Mouse (Mus musculus): ENCODE results near the gene Etv2. TPM values are rescaled to one million over a fixed set of nuclear protein-coding genes. Genes with fewer than 3 reads are reported as not detected.

The Etv2 gene
- total RNA-seq, 1 experiment from 2014 or later = not detected

DNA sequence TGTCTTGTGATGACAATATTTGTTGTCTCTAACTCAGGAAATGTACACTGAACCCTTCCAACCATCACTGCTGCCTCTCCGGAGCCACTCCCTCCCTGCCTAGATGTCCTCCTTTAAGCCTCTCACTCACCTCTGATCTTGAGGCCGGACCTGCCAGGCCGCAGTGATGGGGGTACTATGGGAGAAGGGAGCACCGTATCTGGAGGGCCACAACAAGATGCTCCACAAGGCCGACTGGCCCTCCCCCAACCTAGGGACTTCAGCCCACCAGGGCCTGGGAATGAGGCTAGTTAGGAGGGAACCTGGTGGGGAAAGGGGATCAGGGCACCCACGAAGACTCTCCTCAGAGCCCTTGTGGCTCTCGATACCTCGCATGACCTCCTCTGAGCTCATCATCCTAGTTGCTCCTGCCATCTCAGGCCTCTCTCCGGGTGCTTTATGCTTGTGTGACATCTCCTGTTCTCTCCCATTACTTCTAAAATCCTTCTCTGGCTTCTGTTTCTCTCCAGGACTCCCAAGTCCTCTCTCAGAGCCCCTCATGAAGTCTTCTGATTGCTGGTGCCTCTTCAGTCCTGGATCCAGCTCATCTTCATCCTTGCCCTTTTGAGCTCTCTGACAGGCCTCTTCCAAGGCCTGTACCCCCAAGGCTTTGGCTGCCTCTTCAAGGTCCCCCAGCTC is 44.6 kb downstream of the Etv2 start:
- ATAC-seq (replicated peaks; ENCODE audit: low read depth, poor library complexity, severe bottlenecking) = no peak

DNA sequence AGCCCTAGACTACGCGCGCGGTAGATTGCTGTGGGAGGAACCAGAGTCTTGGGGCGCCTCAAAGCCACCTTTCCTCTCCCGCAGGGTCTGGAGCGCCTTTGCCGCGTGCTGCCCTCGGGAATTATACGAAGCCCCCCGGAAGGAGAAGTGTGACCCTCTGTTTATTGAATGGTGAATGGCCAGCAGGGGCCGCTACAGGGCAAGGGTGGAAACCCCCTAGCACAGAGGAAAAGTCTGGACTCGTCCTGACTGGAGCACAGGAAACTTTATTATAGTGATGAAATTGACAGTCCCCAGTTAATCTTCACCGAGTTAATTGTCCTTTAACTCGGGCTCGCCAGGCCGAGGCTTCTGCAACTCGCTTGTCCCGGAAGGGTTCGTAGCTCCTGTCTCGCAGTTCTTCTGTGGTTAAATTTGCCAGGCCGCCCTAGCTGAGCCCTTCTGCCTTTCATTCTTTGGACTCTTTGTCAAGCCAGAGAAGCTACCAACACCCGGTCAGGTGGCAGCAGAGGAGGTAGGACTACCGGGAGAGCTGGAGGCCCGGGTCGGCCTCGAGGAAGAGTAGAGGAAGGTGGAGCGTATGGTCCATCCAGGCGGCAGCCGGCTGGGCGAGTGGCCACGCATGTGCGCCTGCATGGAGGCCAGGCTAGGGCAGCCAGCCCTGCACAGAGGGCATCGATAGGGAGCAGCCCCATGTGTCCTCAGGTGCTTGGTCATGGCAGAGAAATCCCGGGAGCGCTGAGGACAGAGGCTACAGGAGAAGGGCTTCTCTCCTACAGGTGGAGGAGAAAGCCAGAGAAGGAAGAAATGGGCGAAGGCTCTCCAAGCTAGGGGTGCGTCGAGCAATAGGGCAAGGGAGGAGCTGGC is 46.0 kb downstream of the Etv2 start:
- peak; percentile 63 for ATAC-seq (replicated peaks; ENCODE audit: low read depth, poor library complexity, severe bottlenecking)

DNA sequence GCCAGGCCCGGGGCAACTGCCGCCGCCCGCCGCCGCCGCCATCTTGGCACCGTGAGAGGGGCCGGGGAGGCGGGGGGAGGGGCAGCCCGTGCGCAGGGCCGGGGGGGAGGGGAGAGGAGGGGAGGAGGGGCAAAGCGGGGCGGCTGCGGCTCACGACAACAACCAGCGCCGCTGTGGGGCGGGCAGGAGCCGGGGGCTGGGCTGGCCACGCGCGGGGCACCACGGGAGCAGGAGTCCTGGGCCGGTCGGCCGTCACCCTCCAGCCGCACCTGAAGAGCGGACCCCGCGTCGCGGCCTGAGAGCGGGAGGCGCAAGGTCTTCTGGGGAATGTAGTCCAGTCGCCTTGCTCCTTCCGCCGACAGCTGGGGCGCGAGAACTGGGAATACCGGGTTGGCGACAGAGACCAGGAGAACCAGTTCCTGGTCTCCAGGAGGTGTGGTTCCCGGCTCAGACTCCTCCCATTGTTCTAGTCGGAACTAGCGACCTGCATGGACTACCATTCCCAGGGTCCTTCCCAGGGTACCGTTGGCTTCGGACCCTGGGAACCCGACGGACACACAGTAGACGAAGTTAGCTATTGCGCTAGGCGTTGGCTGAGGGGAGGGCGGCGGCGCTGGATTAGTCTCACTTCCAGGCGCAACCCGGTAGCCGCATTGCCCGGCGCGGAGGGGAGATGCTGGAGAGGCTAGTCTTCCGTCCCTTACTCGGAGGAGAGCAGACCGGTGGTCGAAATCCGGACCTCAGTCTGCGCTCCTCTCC is 46.8 kb downstream of the Etv2 start, which contains the start of gene Kmt2b:
Gene Kmt2b (minus strand): TSS at position 51 of the 759 bp plus-strand sequence.
- peak; percentile 78 for ATAC-seq (replicated peaks; ENCODE audit: low read depth, poor library complexity, severe bottlenecking)

DNA sequence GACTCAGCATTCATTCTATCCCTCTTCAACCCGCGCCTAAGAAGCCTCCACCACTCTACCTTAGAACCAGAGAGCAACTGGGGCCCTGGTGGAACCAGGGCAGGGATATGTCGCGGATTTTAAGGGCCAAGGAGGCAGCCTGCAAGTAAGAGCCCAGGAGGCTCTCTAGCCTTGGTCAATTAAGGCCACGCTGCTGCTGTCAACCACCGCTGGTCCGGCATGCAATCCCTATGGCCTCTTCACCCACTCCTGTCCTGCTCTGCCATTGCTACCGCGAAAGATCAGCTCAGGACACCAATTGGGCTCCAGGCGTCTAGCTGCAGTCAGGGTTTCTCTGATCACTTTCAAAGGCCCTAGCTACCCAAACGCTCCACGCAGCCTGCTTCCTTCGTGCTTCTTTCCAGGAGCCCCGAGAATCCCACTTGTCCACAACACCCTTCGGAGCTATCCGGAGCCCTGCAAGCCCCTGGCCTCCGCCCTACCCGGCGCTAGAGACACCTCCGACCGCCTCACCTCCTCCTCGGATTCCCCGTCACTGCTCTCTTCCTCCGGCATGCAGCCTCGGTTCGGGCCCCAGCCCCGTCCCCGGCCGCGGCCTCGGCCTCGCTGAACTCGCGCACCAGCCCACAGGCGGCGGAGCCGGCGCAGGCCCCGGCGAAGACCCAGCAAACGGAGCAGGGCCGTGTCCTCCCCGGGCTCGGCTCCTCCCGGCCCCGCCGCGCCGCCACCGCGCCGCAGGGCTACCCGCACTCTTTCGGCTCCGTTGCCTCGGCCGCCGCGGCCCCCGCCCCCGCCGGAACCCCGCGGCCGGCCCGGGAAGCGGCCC is 47.6 kb downstream of the Etv2 start:
- ATAC-seq (replicated peaks; ENCODE audit: low read depth, poor library complexity, severe bottlenecking) = no peak

DNA sequence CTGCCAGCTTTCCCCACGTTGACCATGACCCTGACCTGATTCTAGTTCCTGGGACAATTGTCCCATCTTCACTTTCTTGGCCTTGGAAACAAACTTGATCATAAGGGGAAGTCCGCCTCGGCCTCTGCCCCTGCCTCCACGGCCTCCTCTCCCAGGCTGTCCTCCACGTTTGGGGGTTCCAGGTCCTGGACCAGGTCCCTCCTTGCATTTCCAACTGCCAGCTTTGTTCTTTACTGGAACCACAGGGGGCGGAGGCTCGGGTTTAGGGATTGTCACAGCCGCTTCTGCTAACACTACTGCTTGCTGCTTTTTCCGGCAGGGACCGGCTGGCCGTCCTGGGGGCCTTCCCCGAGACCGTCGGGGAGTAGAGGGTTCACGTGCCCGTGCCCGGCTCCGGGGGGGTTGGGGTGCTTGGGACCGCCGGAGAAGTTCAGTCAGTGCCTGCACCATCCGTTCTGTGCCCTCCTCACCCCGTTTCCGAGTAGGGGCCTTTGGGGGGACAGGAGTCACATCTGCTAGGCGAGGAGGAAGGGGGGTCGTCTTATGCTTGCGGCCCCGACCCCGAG is 49.1 kb downstream of the Etv2 start:
- ATAC-seq (replicated peaks; ENCODE audit: low read depth, poor library complexity, severe bottlenecking) = no peak

DNA sequence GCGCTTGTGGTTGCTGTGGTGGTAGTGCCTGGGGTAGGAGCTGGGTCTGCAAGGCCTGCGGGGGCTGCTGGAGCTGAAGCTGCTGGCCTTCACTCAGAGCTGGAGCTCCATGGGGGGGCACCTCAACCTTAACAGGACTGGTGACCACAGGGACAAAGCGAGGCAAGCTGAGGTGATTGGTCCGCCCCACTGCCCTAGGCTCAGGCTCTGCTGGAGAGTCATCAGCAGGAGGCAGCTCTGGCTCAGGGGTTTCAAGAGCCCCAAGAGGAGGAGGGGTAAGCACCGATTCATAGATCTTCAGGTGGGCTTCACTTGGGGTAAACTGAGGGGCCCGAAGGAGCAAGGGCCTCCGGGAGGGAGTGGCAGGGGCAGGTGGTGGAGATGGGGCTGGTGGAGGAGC is 50.5 kb downstream of the Etv2 start:
- no peak for ATAC-seq (replicated peaks; ENCODE audit: low read depth, poor library complexity, severe bottlenecking)

DNA sequence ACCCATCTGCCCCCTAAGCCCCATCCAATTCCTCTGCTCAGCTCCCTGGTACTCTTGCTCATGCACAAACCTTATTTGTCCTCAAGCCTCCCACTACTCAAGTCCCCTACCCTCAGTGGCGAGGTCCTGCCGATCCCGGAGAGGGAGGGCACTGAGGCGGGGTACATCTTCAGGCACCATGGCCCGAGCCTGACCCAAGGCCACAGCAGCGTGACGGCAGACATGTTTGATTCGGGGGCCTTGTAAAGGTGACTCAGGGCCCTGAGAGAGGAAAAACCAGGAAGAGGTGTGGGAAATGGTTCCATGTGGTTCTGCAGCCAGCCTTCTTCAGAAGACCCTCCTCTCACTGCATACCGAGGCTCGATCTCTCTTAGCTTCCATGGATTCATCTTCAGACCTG is 51.3 kb downstream of the Etv2 start:
- no peak for ATAC-seq (replicated peaks; ENCODE audit: low read depth, poor library complexity, severe bottlenecking)

Other genes with a start within 250 kb of the Etv2 start
- 94.7 and 118 TPM in 2 replicates for gene Tyrobp, start 222.1 kb downstream of the Etv2 start, total RNA-seq (2017)
- 9.4 and 11.9 TPM in 2 replicates for gene Hcst, start 216.0 kb downstream of the Etv2 start, total RNA-seq (2017)
- 9.0 and 13.0 TPM in 2 replicates for gene Nfkbid, start 214.1 kb downstream of the Etv2 start, total RNA-seq (2017)
- gene Aplp1, start 190.3 kb downstream of the Etv2 start, total RNA-seq (2017) = not detected in 2 replicates
- gene Kirrel2, start 178.2 kb downstream of the Etv2 start, total RNA-seq (2017) = not detected in 2 replicates
- 0.19 and 1.8 TPM in 2 replicates for gene Nphs1, start 177.5 kb downstream of the Etv2 start, total RNA-seq (2017)
- not detected in 2 replicates for gene Prodh2, start 142.2 kb downstream of the Etv2 start, total RNA-seq (2017)
- gene Arhgap33, start 100.8 kb downstream of the Etv2 start, total RNA-seq (2017) = 5.2 and 9.1 TPM in 2 replicates
- 3.2 and 4.2 TPM in 2 replicates for gene Hspb6, start 83.7 kb downstream of the Etv2 start, total RNA-seq (2017)
- 4.7 TPM in 2 replicates for gene Proser3, start 83.6 kb downstream of the Etv2 start, total RNA-seq (2017)
- 20.8 and 21.2 TPM in 2 replicates for gene Lin37, start 76.0 kb downstream of the Etv2 start, total RNA-seq (2017)
- 58.2 and 68.5 TPM in 2 replicates for gene U2af1l4, start 72.6 kb downstream of the Etv2 start, total RNA-seq (2017)
- 3.7 and 5.4 TPM in 2 replicates for gene Gm49396, start 72.5 kb downstream of the Etv2 start, total RNA-seq (2017)
- gene Psenen, start 72.2 kb downstream of the Etv2 start, total RNA-seq (2017) = 117 and 174 TPM in 2 replicates
- gene Igflr1, start 70.4 kb downstream of the Etv2 start, total RNA-seq (2017) = 1.8 TPM in 1 of 2 replicates, not detected in the other
- 8.9 and 24.9 TPM in 2 replicates for gene Kmt2b, start 47.1 kb downstream of the Etv2 start, total RNA-seq (2017)
- 0.32 TPM in 1 of 2 replicates, not detected in the other for gene Zbtb32, start 36.9 kb downstream of the Etv2 start, total RNA-seq (2017)
- not detected in 2 replicates for gene Upk1a, start 23.0 kb downstream of the Etv2 start, total RNA-seq (2017)
- 396 and 504 TPM in 2 replicates for gene Cox6b1, start 9.7 kb downstream of the Etv2 start, total RNA-seq (2017)
- 39.4 and 47.8 TPM in 2 replicates for gene Rbm42, start 14.5 kb upstream of the Etv2 start, total RNA-seq (2017)
- gene Haus5, start 29.1 kb upstream of the Etv2 start, total RNA-seq (2017) = 17.2 and 27.1 TPM in 2 replicates
- gene Pmis2, start 35.8 kb upstream of the Etv2 start, total RNA-seq (2017) = not detected in 2 replicates
- gene 2200002J24Rik, start 63.1 kb upstream of the Etv2 start, total RNA-seq (2017) = not detected in 2 replicates
- 1.1 and 1.8 TPM in 2 replicates for gene Atp4a, start 76.4 kb upstream of the Etv2 start, total RNA-seq (2017)
- 51.1 and 61.8 TPM in 2 replicates for gene Tmem147, start 93.7 kb upstream of the Etv2 start, total RNA-seq (2017)
- gene Gapdhs, start 107.8 kb upstream of the Etv2 start, total RNA-seq (2017) = not detected in 2 replicates
- 0.78 TPM in 1 of 2 replicates, not detected in the other for gene Sbsn, start 115.6 kb upstream of the Etv2 start, total RNA-seq (2017)
- gene Dmkn, start 127.9 kb upstream of the Etv2 start, total RNA-seq (2017) = 4.2 TPM in 1 of 2 replicates, not detected in the other
- gene Krtdap, start 152.0 kb upstream of the Etv2 start, total RNA-seq (2017) = not detected in 2 replicates
- gene Ffar2, start 187.9 kb upstream of the Etv2 start, total RNA-seq (2017) = 20.3 and 28.0 TPM in 2 replicates
- gene Ffar3, start 220.3 kb upstream of the Etv2 start, total RNA-seq (2017) = not detected in 2 replicates
- not detected in 2 replicates for gene Ffar1, start 225.7 kb upstream of the Etv2 start, total RNA-seq (2017)
- gene Cd22, start 244.5 kb upstream of the Etv2 start, total RNA-seq (2017) = 0.29 and 7.6 TPM in 2 replicates